Mouse (Mus musculus) left cerebral cortex, postnatal 25 days (tissue): ENCODE measurements around the gene Stab2. TPM values are rescaled to one million over a fixed set of nuclear protein-coding genes. Genes with fewer than 3 reads are reported as not detected.

ENCODE experiments used
- DNase-seq, 2 experiments: peaks; one replicate each; pipeline ENCODE4 v3.0.0; 2022; ENCODE audit warnings: low spot score in 2 of 2, mixed read lengths in 1 of 2
- intact Hi-C: fragments of 180-260 bp; cut with DNase I; formaldehyde crosslinking; loops from one replicate; pipeline ENCODE4 v1.15.1; 2025
- total RNA-seq, 2 experiments: library from RNA; stranded (reverse); gene quantifications; 2 replicates each; pipeline ENCODE4 v1.2.3; 2021

Gene Stab2
- total RNA-seq, 2 experiments from 2014 or later: 0.43 to 0.66 TPM

GRCm38 (mm10) chr10:86842659-86843058, 165.2 kb downstream of the Stab2 start:
- intact Hi-C loops: no loop called here
- no peak for DNase-seq

DNA sequence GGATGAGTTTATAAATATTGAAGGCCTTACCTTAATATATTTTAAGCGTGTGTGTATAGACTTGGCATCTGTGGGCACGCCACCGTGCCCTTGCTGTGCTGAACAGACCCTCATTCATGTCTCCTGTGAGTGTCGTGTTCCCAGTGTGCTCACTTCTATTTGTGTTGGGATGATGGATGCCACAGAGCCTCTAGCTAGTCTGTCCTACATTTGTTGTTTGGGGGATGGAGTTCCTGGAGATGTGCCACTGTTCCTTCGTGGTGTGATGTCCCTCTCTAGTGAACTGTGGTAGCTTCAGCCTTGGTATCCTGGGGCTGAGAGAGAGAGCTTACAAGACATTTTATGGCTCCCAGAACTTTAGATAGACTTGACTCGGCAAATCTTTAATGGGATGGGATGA, 169.0 kb downstream of the Stab2 start:
- intact Hi-C loops: no loop called here
- no peak for DNase-seq

DNA sequence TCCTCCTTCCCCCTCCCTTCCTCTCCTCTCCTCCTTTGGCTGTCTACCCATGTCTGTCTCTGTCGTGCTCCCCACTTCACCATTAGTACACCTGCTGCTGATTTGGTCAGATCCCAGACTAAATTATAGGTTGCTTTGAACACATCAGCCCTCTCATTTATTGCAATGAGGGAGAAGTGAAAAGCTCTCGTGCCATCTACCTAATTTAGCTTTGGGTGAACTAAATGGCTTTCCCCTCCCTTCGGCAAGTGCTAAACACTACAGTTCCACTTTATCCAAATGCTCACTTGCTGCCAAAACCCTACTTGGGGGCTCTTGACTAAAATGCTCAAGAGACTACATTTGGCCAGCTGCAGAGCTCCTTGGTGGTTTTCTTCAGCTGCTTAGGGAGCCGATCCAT, 171.0 kb downstream of the Stab2 start:
- intact Hi-C loops: no loop called here
- DNase-seq: peak in 1 of 2 experiments; percentile 14

- no peak for DNase-seq
- intact Hi-C loops: loop anchor here (10.0 kb wide), 1 partner anchor 125 kb away; the partner anchor contains the start of genes Hsp90b1 and Ttc41
Observed at GRCm38 (mm10) chr10:86829515-86829914, 178.3 kb downstream of the Stab2 start.

GRCm38 (mm10) chr10:86828221-86829135, 179.3 kb downstream of the Stab2 start:
- intact Hi-C loops: loop anchor here (10.0 kb wide), 1 partner anchor 124 kb away; the partner anchor contains the start of genes Hsp90b1 and Ttc41
- no peak for DNase-seq

DNA sequence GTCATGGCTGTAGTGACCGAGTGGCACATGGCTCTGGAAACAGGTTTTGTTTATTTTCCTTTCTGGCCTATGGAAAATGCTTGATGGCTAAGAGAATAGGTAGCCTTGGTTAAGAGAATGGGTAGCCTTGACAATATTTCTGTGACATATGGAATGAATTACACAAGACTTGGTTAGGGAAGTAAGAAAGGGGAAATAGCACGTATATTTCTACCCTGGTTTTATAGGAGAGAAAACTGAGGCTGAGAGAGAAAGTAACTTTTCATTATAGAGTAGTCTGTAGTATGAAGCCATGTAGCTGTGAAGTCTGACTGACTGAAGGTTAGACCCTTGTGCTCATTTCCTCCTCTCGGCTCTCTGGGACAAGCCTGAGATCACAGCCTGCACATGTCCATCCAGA, 180.9 kb downstream of the Stab2 start:
- DNase-seq: no peak
- intact Hi-C loops: loop anchor here (10.0 kb wide), 1 partner anchor 122 kb away; the partner anchor contains the start of genes Hsp90b1 and Ttc41

DNA sequence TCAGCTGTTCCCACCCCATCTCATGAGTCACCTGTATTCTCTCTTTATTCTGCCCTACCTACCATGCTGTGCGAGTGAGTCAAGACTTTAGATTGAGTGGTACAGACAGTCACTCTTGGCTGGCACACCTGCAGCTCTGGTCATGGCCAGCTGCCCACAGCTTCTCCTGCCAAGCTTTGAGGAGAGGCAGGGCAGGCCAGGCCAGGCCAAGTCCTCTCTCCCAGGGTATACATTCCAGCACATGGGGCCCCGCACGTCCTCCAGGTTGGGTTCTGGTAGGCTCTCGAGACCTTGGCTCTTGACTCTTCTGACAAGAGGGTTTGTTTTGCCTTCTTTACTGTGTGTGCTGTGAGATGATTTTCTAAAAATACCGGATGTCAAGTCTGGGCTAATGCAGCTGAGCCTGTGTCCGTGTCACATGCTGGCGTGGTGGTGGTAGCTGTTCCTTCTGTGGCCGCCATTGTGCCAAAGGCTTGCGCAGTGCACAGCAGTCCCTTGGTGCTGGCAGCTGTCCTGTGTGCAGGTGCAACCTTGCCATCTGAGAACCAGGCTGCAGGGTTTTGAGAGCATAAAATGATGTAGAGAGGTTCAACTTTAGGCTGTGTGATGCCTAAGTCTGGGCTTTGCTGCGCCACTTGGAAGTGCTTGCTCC, 181.8 kb downstream of the Stab2 start:
- intact Hi-C loops: loop anchor here (10.0 kb wide), 1 partner anchor 121 kb away; the partner anchor contains the start of genes Hsp90b1 and Ttc41
- no peak for DNase-seq

DNA sequence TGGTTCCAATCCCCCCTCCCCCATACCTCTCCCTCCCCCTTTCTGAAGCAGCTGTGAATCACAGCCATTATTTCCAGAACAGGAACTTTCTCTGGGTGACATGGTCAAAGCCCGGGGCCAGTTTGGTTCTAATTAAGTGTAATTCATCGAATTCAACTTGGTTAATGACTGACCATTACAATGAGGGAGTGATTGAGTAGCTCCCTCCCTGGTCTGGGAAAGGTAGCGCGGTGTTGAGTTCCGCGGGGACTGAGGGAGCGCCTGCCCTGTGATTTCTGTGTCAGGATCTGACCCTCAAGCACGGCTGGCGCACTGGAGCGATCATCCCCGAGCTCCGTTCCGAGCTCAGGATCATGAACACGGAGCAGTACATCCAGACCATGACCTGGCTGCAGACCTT, 183.0 kb downstream of the Stab2 start:
- no peak for DNase-seq
- intact Hi-C loops: loop anchor here (10.0 kb wide), 1 partner anchor 120 kb away; the partner anchor contains the start of genes Hsp90b1 and Ttc41

GRCm38 (mm10) chr10:86824093-86824492, 183.7 kb downstream of the Stab2 start:
- DNase-seq: no peak
- intact Hi-C loops: loop anchor here (10.0 kb wide), 1 partner anchor 119 kb away; the partner anchor contains the start of genes Hsp90b1 and Ttc41

DNA sequence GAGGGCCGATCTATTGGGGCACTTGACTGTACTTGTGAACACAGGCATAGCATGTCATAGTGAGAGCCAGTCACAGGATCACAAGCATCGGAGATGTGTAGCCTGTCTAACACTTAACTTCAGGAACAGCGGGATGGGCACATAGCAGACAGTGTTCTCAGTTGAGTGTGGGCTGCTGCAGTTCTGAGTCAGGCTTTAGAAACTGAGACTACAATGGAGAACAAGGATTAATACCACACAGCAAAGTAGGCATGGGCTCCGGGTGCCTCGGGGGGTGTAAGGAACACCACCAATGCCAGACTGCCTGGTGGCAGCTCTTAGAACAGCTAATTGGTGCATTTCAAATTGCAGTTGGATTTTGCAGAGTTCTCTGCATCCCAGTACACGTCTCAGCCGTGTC, 186.8 kb downstream of the Stab2 start:
- no peak for DNase-seq
- intact Hi-C loops: loop anchor here (2.0 to 10.0 kb wide), 2 partner anchors 42 to 116 kb away; partner anchors contain the start of genes Hsp90b1, Nt5dc3 and Ttc41

- DNase-seq: peak; percentile 43 to 44
- intact Hi-C loops: loop anchor here (2.0 to 10.0 kb wide), 2 partner anchors 41 to 115 kb away; partner anchors contain the start of genes Hsp90b1, Nt5dc3 and Ttc41
Observed at GRCm38 (mm10) chr10:86819649-86820165, 188.1 kb downstream of the Stab2 start.

DNA sequence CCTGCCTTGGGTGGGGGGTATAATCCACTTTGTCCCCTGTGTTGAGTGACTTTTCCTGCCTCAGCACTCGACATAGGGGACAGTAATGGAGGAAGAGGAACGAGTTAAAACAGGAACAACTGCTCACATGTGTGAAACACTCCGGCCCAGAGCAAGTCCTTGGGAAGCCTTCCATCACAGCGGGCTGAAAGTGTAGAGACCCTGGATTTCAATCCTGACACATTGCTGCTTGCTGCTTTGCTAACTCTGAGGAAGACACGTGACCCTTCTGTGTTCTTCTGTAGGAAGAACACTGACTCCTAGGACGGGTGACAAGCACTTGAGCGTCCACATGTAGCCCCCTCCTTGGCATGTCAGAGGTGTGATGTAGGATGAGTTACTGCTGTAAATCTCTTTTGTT, 192.7 kb downstream of the Stab2 start:
- DNase-seq: no peak
- intact Hi-C loops: no loop called here

GRCm38 (mm10) chr10:86814292-86815131, 193.3 kb downstream of the Stab2 start:
- intact Hi-C loops: no loop called here
- DNase-seq: no peak

- DNase-seq: no peak
- intact Hi-C loops: no loop called here
Observed at GRCm38 (mm10) chr10:86810612-86811011, 197.2 kb downstream of the Stab2 start.

DNA sequence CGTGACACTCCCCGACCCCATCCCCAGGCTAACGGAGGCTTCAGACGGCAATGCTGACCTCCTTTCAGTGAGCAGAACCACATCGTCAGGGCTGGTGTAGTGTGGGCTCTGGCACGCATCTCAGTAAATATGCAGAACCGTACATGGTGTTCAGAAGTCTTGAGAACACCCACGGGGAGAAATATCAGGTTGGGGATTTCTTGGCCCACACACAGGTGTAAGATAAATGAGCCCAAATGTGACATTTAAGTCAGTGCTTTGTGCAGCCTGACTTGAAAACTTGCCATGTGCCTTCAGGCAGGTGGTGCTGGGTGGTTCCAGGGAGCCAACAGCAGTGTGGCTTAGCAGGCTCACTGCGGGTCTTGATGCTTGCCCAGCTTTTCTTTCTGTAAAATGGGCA, 197.8 kb downstream of the Stab2 start:
- intact Hi-C loops: no loop called here
- peak; percentile 55 to 63 for DNase-seq

DNA sequence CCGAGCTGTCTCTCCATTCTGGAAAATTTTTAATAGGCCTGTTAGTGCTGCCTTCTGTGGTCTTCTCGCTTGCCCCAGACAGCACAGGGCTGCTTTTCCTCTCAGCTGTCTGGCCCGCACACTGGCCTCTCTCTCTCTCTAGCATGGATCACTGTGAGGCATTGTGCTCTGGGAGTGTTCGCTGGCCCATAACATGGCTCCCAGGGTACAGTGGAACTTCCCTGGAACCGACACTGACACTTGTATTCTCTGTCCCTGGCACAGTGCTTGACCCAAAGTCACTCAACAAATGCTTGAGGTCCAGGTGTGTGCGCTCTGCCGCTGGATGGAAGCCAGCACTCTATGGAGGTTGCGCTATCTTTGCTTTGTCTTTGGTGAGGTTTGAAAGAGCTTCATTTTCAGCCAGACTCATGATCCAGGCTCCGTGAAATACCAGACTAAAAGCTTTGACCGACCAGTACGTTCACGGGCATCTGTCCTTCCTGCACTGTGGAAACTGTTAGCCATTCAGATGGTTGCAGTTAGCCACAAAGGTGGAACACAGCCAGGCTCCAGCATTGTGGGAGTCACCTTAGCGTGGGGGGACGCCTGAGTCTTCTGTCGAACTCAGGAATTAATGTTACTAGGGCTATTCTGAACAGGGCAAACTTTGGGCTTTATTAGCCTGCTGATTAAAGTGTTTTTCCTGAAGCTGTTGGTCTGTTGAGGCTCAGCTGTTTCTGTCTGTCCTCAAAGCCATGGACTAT, 199.6 kb downstream of the Stab2 start:
- no peak for DNase-seq

DNA sequence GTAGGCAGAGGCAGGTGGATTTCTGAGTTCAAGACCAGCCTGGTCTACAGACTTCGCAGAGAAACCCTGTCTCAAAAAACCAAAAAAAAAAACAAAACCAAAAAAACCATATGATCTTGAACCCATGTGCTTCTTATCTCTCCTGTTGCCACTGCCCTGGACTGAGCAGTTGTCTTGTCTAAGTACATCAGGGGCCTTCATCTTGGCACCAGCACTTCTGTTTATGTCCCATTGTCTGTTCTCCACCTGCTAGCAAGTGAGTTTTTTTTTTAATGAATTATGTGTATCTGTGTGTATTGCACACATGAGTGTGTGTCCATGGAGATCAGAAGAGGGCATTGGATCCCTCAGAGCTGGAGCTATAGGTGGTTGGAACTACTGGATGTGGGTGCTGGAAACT, 200.5 kb downstream of the Stab2 start:
- intact Hi-C loops: no loop called here
- no peak for DNase-seq

More for the DNA sequence above, 199.6 kb downstream of the Stab2 start:
- intact Hi-C loops: no loop called here

DNA sequence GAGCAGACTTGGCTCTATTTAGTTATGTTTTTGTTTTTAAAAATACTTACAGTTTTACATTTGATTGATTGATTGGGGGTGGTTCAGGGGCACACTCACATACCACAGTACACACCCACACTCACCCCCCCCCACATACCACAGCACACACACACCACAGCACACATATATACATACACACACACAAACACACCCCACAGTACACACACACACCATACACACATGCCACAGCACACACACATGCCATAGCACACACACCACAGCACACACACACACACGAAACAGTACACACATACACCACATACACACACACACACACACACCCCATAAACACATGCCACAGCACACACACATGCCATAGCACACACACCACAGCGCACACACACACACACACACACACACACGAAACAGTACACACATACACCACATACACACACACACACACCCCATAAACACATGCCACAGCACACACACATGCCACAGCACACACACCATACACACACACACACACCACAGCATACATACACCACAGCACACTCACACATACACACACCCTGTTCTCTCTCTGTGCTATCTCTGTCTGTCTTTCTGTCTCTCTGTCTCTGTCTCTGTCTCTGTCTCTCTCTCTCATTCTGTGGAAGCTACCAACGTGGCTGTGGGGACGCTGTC, 211.6 kb downstream of the Stab2 start:
- intact Hi-C loops: no loop called here
- no peak for DNase-seq
